Mouse (Mus musculus): ENCODE data around the gene Sema3b. TPM values are rescaled to one million over a fixed set of nuclear protein-coding genes. Genes with fewer than 3 reads are reported as not detected.
A peak's percentile ranks its signal among the peaks of the same experiment; 100 is the strongest.

Gene Sema3b
- polyA plus RNA-seq, 1 experiment from 2014 or later: 37.1 TPM

DNA sequence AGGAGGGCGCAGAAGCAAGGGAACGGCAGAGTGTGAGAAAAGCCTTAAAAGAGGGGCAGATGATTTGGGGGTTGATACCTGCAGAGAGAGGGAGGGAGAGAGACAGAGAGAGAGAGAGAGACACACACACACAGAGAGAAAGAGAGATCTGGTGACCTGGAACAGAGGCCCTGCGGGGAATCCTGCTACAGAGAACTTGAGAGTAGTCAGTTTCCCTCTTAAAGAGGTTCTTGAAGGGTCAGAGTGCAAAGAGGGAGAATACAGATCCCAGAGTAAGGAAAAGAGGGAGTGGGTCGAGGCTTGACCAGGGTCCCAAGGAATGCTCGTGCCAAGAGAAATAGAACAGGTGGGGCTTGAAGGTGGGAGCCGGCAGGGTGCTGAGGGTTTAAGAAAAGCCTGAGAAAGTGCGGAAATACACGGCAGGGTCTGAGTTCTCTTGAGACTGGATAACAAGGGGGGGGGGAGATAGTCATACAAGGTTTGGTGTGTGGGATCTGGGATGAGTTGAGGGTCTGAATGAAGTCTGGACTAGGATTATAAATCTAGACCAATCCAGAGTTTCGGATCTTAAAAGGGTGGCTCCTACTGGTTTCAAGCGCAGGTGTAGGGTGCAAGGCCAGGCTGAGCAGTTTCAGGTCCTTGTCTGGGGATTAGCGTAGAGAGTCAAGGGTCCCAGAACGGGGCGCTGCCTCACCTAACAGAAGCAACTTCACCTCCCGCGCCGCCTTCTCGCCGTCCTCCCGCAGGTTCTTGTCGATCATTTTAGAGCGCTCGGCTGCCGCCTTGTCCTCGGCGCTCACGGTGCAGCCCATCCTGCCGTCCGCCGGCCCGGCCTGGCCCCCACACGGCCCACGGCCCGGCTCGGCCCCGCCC, 25.6 kb upstream of the Sema3b start:
- WGBS: 2% methylated on average over 35 of the region's 35 CpGs
- ATAC-seq: peak; percentile 3
- 0 out of 2 replicates have a peak, but pooled peaks cover 10% of the 10 kb centered on the region for H3K4me1 ChIP-seq (replicated peaks; ENCODE audit: control insufficient read depth, insufficient read depth, low read length)

DNA sequence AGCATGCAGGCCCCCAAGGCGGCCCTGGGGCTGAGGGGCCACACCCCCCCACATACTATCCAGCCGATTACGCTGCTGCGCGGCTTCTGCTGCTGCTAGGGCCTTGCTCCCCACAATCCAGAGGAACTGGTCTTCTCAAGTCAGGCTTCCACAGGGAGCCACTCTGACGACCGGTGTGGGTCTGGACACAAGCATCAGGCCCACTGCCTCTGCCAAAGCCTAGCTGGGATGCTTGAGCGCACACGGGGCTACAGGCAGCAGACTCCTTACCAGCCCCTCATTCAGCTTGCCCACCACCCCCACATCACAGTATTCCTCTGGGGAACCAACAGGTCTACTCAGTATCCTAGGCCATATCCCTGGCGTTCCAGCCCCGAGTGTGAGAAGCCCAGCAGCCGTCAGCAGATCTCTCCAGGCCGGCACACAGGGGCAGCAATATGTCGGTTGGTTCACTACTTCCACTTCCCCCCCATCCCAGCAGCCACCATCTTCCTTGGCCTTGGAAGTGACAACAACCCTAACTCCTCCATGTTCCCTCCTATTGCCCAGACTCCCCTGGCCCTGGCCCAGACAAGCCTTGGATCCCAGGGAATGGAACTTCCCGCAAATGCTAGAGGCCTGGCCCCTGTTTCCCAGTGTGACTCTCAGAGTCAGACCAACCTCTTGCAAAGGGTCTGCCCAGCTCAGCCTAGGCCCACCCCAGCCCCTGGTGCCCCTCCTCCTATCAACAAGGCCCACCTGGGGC, 24.8 kb upstream of the Sema3b start:
- no peaks in the 10 kb centered on the region for H3K9me3 ChIP-seq (ENCODE audit: control insufficient read depth)
- peak overlapping the region; percentile 87 for H3K9ac ChIP-seq (ENCODE audit: low read depth, low read length)
- H3K27me3 ChIP-seq (replicated peaks; ENCODE audit: control insufficient read depth, insufficient read depth, low read length): no peaks in the 10 kb centered on the region
- WGBS: 2% methylated on average over 15 of the region's 15 CpGs
- peak overlapping the region; percentile 95 for H3K4me3 ChIP-seq (ENCODE audit: low read depth, low read length)
- H3K4me2 ChIP-seq (replicated peaks; ENCODE audit: low read depth): peak overlapping the region; percentile 97
- TF ChIP-seq CTCF (IDR thresholded peaks at IDR 0.05; ENCODE audit: low read depth): no peak
- no peaks in the 10 kb centered on the region for H3K36me3 ChIP-seq (ENCODE audit: control insufficient read depth, insufficient read depth)
- H3K4me1 ChIP-seq (replicated peaks; ENCODE audit: control insufficient read depth, insufficient read depth, low read length): 0 out of 2 replicates have a peak, but pooled peaks cover 16% of the 10 kb centered on the region
- peak overlapping the region; percentile 83 for H3K27ac ChIP-seq (ENCODE audit: low read depth, low read length)
- no peak; the same call in 1 of the 2 replicates for ATAC-seq

More for the DNA sequence above, 25.6 kb upstream of the Sema3b start:
- Histone ChIP-seq H3K27ac (ENCODE audit: low read depth, low read length) (peak overlapping the region; percentile 83), H3K4me3 (ENCODE audit: low read depth, low read length) (peak overlapping the region; percentile 95), H3K36me3 (ENCODE audit: control insufficient read depth, insufficient read depth) (no peaks in the 10 kb centered on the region), H3K9me3 (ENCODE audit: control insufficient read depth) (no peaks in the 10 kb centered on the region), H3K4me2 (replicated peaks; ENCODE audit: low read depth) (peak overlapping the region; percentile 97), H3K27me3 (replicated peaks; ENCODE audit: control insufficient read depth, insufficient read depth, low read length) (no peaks in the 10 kb centered on the region), H3K9ac (ENCODE audit: low read depth, low read length) (peak overlapping the region; percentile 87)
- TF ChIP-seq CTCF (IDR thresholded peaks at IDR 0.05; ENCODE audit: low read depth): 0 out of 2 replicates have a peak, but pooled peaks have one; percentile 1

DNA sequence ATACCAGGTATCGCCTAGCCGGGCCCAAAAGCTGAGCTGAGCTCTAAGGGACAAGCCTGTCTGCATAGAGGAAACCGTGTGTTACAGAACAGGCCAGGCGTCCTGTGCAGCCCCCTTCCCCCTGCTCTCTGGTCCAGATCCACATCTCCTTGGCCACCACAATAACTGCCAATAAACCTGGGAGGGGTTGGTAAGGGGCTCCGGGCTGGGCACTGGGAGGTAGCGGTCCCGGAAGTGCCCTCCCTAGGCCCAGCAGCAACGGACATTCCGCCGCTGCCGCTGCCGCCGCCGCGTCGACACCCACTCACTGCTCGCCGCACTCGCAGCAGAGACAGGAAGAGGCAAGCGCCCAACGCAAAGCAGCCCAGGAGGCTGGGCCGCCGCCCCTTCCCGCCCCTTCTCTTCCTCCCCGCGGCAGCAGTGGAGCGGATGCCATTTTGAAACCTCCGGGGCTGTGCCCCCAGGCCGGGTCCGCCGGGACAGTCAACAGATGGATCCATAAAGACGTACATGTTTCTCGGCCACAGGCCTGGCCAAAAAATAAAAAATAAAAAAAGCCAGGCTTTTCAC, 24.1 kb upstream of the Sema3b start:
- Histone ChIP-seq H3K9me3 (ENCODE audit: control insufficient read depth) (no peaks in the 10 kb centered on the region), H3K27ac (ENCODE audit: low read depth, low read length) (peak overlapping the region; percentile 83), H3K4me3 (ENCODE audit: low read depth, low read length) (peak overlapping the region; percentile 95), H3K27me3 (replicated peaks; ENCODE audit: control insufficient read depth, insufficient read depth, low read length) (no peaks in the 10 kb centered on the region), H3K4me1 (replicated peaks; ENCODE audit: control insufficient read depth, insufficient read depth, low read length) (0 out of 2 replicates have a peak, but pooled peaks cover 16% of the 10 kb centered on the region), H3K36me3 (ENCODE audit: control insufficient read depth, insufficient read depth) (no peaks in the 10 kb centered on the region; the same call in 1 of the 2 replicates), H3K9ac (ENCODE audit: low read depth, low read length) (peak overlapping the region; percentile 87), H3K4me2 (replicated peaks; ENCODE audit: low read depth) (peak overlapping the region; percentile 97)
- WGBS: 2% methylated on average over 33 of the region's 33 CpGs
- peak; percentile 14; the same call in 1 of the 2 replicates for ATAC-seq
- no peak for TF ChIP-seq CTCF (IDR thresholded peaks at IDR 0.05; ENCODE audit: low read depth)

- no peaks in the 10 kb centered on the region for H3K27me3 ChIP-seq (replicated peaks; ENCODE audit: control insufficient read depth, insufficient read depth, low read length)
- no peak for ATAC-seq
- H3K9ac ChIP-seq (ENCODE audit: low read depth, low read length): peak overlapping the region; percentile 87; the same call in 1 of the 2 replicates
- 0 out of 2 replicates have a peak, but pooled peaks cover 16% of the 10 kb centered on the region for H3K4me1 ChIP-seq (replicated peaks; ENCODE audit: control insufficient read depth, insufficient read depth, low read length)
- no peaks in the 10 kb centered on the region for H3K9me3 ChIP-seq (ENCODE audit: control insufficient read depth)
- peak overlapping the region; percentile 95 for H3K4me3 ChIP-seq (ENCODE audit: low read depth, low read length)
- no peak for TF ChIP-seq CTCF (IDR thresholded peaks at IDR 0.05; ENCODE audit: low read depth)
- peak overlapping the region; percentile 97 for H3K4me2 ChIP-seq (replicated peaks; ENCODE audit: low read depth)
- peak overlapping the region; percentile 83; the same call in 1 of the 2 replicates for H3K27ac ChIP-seq (ENCODE audit: low read depth, low read length)
- H3K36me3 ChIP-seq (ENCODE audit: control insufficient read depth, insufficient read depth): peaks cover 2% of the 10 kb centered on the region; the same call in 1 of the 2 replicates
- 49% methylated on average over 6 of the region's 6 CpGs for WGBS
These were observed 23.4 kb upstream of the Sema3b start for GRCm38 (mm10) chr9:107632478-107632877.

DNA sequence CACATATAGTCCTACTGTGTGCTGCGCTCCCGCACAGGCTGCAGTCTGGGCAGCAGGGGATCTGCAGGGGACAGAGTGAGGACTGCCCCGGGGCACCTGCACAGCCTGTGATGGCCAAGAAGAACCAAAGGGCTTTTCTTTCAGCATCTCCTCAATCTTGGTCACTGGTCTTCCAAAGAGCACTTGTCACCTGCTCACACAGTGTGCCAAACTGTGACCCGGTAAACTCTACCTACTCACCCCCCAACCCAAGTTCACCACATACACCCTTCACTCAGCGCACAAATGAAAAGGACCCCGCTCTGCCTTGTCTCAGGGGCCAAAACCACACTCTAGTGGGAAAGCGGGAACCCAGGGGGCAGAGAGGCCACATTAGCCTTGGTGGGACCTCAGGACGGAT, 22.8 kb upstream of the Sema3b start:
- H3K4me3 ChIP-seq (ENCODE audit: low read depth, low read length): no peak overlapping the region
- no peaks in the 10 kb centered on the region for H3K9me3 ChIP-seq (ENCODE audit: control insufficient read depth)
- no peak for TF ChIP-seq CTCF (IDR thresholded peaks at IDR 0.05; ENCODE audit: low read depth)
- WGBS: 93% methylated on average over 8 of the region's 8 CpGs
- no peaks in the 10 kb centered on the region for H3K27me3 ChIP-seq (replicated peaks; ENCODE audit: control insufficient read depth, insufficient read depth, low read length)
- peaks cover 5% of the 10 kb centered on the region; the same call in 1 of the 2 replicates for H3K36me3 ChIP-seq (ENCODE audit: control insufficient read depth, insufficient read depth)
- no peak for ATAC-seq
- H3K4me1 ChIP-seq (replicated peaks; ENCODE audit: control insufficient read depth, insufficient read depth, low read length): peaks cover 20% of the 10 kb centered on the region
- peak overlapping the region; percentile 13; the same call in 1 of the 2 replicates for H3K4me2 ChIP-seq (replicated peaks; ENCODE audit: low read depth)
- H3K9ac ChIP-seq (ENCODE audit: low read depth, low read length): no peak overlapping the region
- H3K27ac ChIP-seq (ENCODE audit: low read depth, low read length): no peak overlapping the region

Measured in intestine, postnatal 0 days (tissue).